Mouse (Mus musculus) granulocyte monocyte progenitor cell, adult 5-6 weeks (primary cell): ENCODE results near the gene Nek4. TPM values are rescaled to one million over a fixed set of nuclear protein-coding genes. Genes with fewer than 3 reads are reported as not detected.

Experiments used
- total RNA-seq, 2 experiments: library from RNA; stranded (forward) in 1 of 2; stranded (reverse) in 1 of 2; fragments of 200-712, 200-1000 nt in 1 of 2; fragments of >200 nt in 1 of 2; fragmentation: Nextera tagmentation in 1 of 2; gene quantifications; 2 replicates each; pipeline ENCODE4 v1.2.3; 2014 to 2017

Nek4 gene
- total RNA-seq, 2 experiments from 2014 or later: 7.8 to 16.3 TPM

Other genes with a start within 250 kb of the Nek4 start
- 11.7 and 13.0 TPM in 2 replicates for gene Sfmbt1, start 236.5 kb upstream of the Nek4 start, total RNA-seq (2014; fragmentation: Nextera tagmentation)
- gene Sfmbt1, start 236.5 kb upstream of the Nek4 start, total RNA-seq (2017): 8.1 and 13.5 TPM in 2 replicates
- 7.3 and 11.7 TPM in 2 replicates for gene Tmem110, start 125.8 kb upstream of the Nek4 start, total RNA-seq (2014; fragmentation: Nextera tagmentation)
- 6.3 and 9.1 TPM in 2 replicates for gene Tmem110, start 125.8 kb upstream of the Nek4 start, total RNA-seq (2017)
- gene Mustn1, start 72.2 kb upstream of the Nek4 start, total RNA-seq (2014; fragmentation: Nextera tagmentation): 2.9 TPM in 1 of 2 replicates, not detected in the other
- 0.65 and 2.2 TPM in 2 replicates for gene Mustn1, start 72.2 kb upstream of the Nek4 start, total RNA-seq (2017)
- not detected in 2 replicates for gene Itih4, start 64.9 kb upstream of the Nek4 start, total RNA-seq (2014; fragmentation: Nextera tagmentation)
- not detected in 2 replicates for gene Itih4, start 64.9 kb upstream of the Nek4 start, total RNA-seq (2017)
- gene Itih3, start 27.6 kb upstream of the Nek4 start, total RNA-seq (2014; fragmentation: Nextera tagmentation): not detected in 2 replicates
- gene Itih3, start 27.6 kb upstream of the Nek4 start, total RNA-seq (2017): not detected in 2 replicates
- not detected in 2 replicates for gene Itih1, start 8.1 kb upstream of the Nek4 start, total RNA-seq (2014; fragmentation: Nextera tagmentation)
- gene Itih1, start 8.1 kb upstream of the Nek4 start, total RNA-seq (2017): not detected in 2 replicates
- gene Glt8d1, start 50.0 kb downstream of the Nek4 start, total RNA-seq (2014; fragmentation: Nextera tagmentation): 28.8 and 35.9 TPM in 2 replicates
- 29.4 and 35.0 TPM in 2 replicates for gene Glt8d1, start 50.0 kb downstream of the Nek4 start, total RNA-seq (2017)
- 241 and 274 TPM in 2 replicates for gene Spcs1, start 50.3 kb downstream of the Nek4 start, total RNA-seq (2014; fragmentation: Nextera tagmentation)
- 151 and 157 TPM in 2 replicates for gene Spcs1, start 50.3 kb downstream of the Nek4 start, total RNA-seq (2017)
- 67.7 and 69.4 TPM in 2 replicates for gene Pbrm1, start 67.8 kb downstream of the Nek4 start, total RNA-seq (2014; fragmentation: Nextera tagmentation)
- gene Pbrm1, start 67.8 kb downstream of the Nek4 start, total RNA-seq (2017): 60.3 and 65.7 TPM in 2 replicates
- gene Gnl3, start 67.8 kb downstream of the Nek4 start, total RNA-seq (2014; fragmentation: Nextera tagmentation): 299 and 362 TPM in 2 replicates
- 338 and 354 TPM in 2 replicates for gene Gnl3, start 67.8 kb downstream of the Nek4 start, total RNA-seq (2017)
- gene Smim4, start 177.6 kb downstream of the Nek4 start, total RNA-seq (2014; fragmentation: Nextera tagmentation): 183 and 200 TPM in 2 replicates
- gene Smim4, start 177.6 kb downstream of the Nek4 start, total RNA-seq (2017): 85.5 and 91.3 TPM in 2 replicates
- 107 and 116 TPM in 2 replicates for gene Nt5dc2, start 179.7 kb downstream of the Nek4 start, total RNA-seq (2014; fragmentation: Nextera tagmentation)
- gene Nt5dc2, start 179.7 kb downstream of the Nek4 start, total RNA-seq (2017): 172 and 213 TPM in 2 replicates
- not detected in 2 replicates for gene Stab1, start 217.3 kb downstream of the Nek4 start, total RNA-seq (2014; fragmentation: Nextera tagmentation)
- 3.0 TPM in 1 of 2 replicates, not detected in the other for gene Stab1, start 217.3 kb downstream of the Nek4 start, total RNA-seq (2017)